Mouse (Mus musculus): Measurements from ENCODE around the gene Qprt.
A peak's percentile ranks its signal among the peaks of the same experiment; 100 is the strongest.
"Not testable (repeated sequence)": the region's sequence is repeated elsewhere in the genome, so short reads cannot be mapped to it uniquely, and the experiment has no call there.

Qprt gene

GRCm38 (mm10) chr7:127093914-127094313 lies 28.1 kb downstream of the Qprt start:
- DNase-seq = no peak

- peak; percentile 42 for DNase-seq
Observed at GRCm38 (mm10) chr7:127091114-127091896, 30.7 kb downstream of the Qprt start, which contains the start of gene AI467606. Gene AI467606, plus strand, starts transcription at chr7:127091359.

- DNase-seq = no peak
Observed at GRCm38 (mm10) chr7:127090154-127091113, 31.6 kb downstream of the Qprt start.

- DNase-seq = no peak
Observed at GRCm38 (mm10) chr7:127088901-127089845, 32.9 kb downstream of the Qprt start.

- DNase-seq = no peak
Observed at GRCm38 (mm10) chr7:127088083-127088482, 33.9 kb downstream of the Qprt start.

GRCm38 (mm10) chr7:127087278-127088010 lies 34.6 kb downstream of the Qprt start, which contains the start of gene Zg16:
Gene Zg16, minus strand, starts transcription at chr7:127087328.
- not testable (repeated sequence) for DNase-seq

- not testable (repeated sequence) for DNase-seq
Observed at GRCm38 (mm10) chr7:127085751-127086150, 36.3 kb downstream of the Qprt start.

- DNase-seq = no peak
Observed at GRCm38 (mm10) chr7:127084794-127085193, 37.2 kb downstream of the Qprt start.

- DNase-seq = no peak
Observed at GRCm38 (mm10) chr7:127083689-127084088, 38.3 kb downstream of the Qprt start.

- no peak for DNase-seq
Observed at GRCm38 (mm10) chr7:127082995-127083394, 39.0 kb downstream of the Qprt start.

GRCm38 (mm10) chr7:127082271-127082670 lies 39.8 kb downstream of the Qprt start:
- no peak for DNase-seq

- DNase-seq = no peak
Observed at GRCm38 (mm10) chr7:127080045-127080444, 42.0 kb downstream of the Qprt start.

GRCm38 (mm10) chr7:127077692-127078091 lies 44.3 kb downstream of the Qprt start:
- DNase-seq = no peak

GRCm38 (mm10) chr7:127076188-127076587 lies 45.8 kb downstream of the Qprt start:
- DNase-seq = peak; percentile 73

- peak; percentile 27 for DNase-seq
Observed at GRCm38 (mm10) chr7:127073221-127073620, 48.8 kb downstream of the Qprt start.

- no peak for DNase-seq
Observed at GRCm38 (mm10) chr7:127070871-127071413, 51.1 kb downstream of the Qprt start.

- no peak for DNase-seq
Observed at GRCm38 (mm10) chr7:127066317-127066716, 55.7 kb downstream of the Qprt start.

- no peak for DNase-seq
Observed at GRCm38 (mm10) chr7:127065538-127065937, 56.5 kb downstream of the Qprt start.
